Comparison of ENCODE assay signal across 12 mouse cellular contexts in the genomic region with DNA sequence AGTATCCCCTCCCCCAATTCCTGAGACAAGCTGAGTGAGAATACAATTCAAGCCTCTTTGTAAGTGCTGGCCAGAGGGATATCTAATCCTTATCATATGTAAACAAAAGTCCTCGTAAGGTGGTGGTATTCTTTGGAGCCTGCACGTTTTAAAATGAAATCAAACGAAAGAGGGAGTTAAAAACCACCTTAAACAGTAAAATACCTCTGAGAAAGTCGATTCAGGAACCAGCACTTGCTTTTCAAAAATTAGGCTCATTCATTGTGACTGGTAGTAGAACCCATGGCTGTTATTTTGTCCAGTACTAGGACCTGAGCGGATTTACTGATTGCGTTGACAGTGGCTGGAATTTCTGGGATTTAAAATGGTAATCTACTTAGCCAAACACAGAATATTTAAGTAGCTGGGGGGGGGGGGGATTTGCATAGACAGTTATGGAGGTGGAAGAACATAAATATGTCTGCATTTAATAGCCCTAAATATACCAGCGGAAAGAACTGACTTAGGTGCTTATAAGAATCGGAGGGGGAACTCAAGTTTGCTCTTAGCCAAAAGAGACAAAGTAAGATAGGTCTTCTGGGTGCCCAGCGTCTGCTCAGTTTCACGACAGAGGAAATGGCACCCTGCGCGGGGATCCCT. TPM values are rescaled to one million over a fixed set of nuclear protein-coding genes. Genes with fewer than 3 reads are reported as not detected.
DNase-seq lines count a peak whose midpoint lies in the region; ATAC-seq lines count a peak whose summit lies in the region.
"Had no signal": no experiment of that assay in that cellular context is flagged by ENCODE, and none has a peak within 500 bp of the region (broad histone marks: within the 10 kb centered on the region; RNA-seq: fewer than 3 reads in every experiment).

No protein-coding gene starts in this region.

- intact Hi-C loops in left cerebral cortex, postnatal 10 days (cut with DNase I), result loop anchor here (2.0 to 5.0 kb wide), 2 partner anchors 24 to 666 kb away; no protein-coding TSS in a partner anchor

- 0 out of 2 replicates have a peak, but pooled peaks have one; percentile 21 for ATAC-seq in midbrain, embryonic 12.5 days (ENCODE audit: low FRiP score, low read depth)
- no peak for ATAC-seq in midbrain, embryonic 16.5 days
- ATAC-seq in limb, embryonic 11.5 days (ENCODE audit: insufficient number of reproducible peaks, low FRiP score, low TSS enrichment, low read depth), result no peak
- no peak for ATAC-seq in stomach, embryonic 14.5 days (ENCODE audit: insufficient number of reproducible peaks, insufficient read depth, low FRiP score, low read depth)

- peak overlapping the region; percentile 15; the same call in 1 of the 2 replicates for H3K4me2 ChIP-seq in midbrain, embryonic 12.5 days (replicated peaks)
- no peak overlapping the region for H3K4me2 ChIP-seq in midbrain, embryonic 16.5 days (ENCODE audit: low read length)
- peak overlapping the region; percentile 8; the same call in 1 of the 2 replicates for H3K4me2 ChIP-seq in limb, embryonic 11.5 days (ENCODE audit: low read depth, severe bottlenecking)
- H3K4me2 ChIP-seq in stomach, embryonic 14.5 days (replicated peaks; ENCODE audit: low read depth, low read length), result peak overlapping the region; percentile 38; the same call in 1 of the 2 replicates

- H3K36me3 ChIP-seq in heart, embryonic 10.5 days, result no peaks in the 10 kb centered on the region
- no peaks in the 10 kb centered on the region for H3K36me3 ChIP-seq in midbrain, embryonic 12.5 days
- no peaks in the 10 kb centered on the region for H3K36me3 ChIP-seq in midbrain, embryonic 16.5 days (ENCODE audit: control insufficient read depth, insufficient read depth, low read length)
- H3K36me3 ChIP-seq in limb, embryonic 11.5 days (ENCODE audit: control insufficient read depth, insufficient read depth, low read length), result no peaks in the 10 kb centered on the region
- no peaks in the 10 kb centered on the region for H3K36me3 ChIP-seq in stomach, embryonic 14.5 days (ENCODE audit: control insufficient read depth, insufficient read depth, low read length)

- H3K9me3 ChIP-seq in heart, embryonic 10.5 days, result no peaks in the 10 kb centered on the region
- no peaks in the 10 kb centered on the region for H3K9me3 ChIP-seq in midbrain, embryonic 12.5 days
- H3K9me3 ChIP-seq in midbrain, embryonic 16.5 days (replicated peaks; ENCODE audit: control insufficient read depth, low read length, poor library complexity, severe bottlenecking), result no peaks in the 10 kb centered on the region
- H3K9me3 ChIP-seq in limb, embryonic 11.5 days (ENCODE audit: control insufficient read depth, low read length), result no peaks in the 10 kb centered on the region
- no peaks in the 10 kb centered on the region for H3K9me3 ChIP-seq in stomach, embryonic 14.5 days (ENCODE audit: control insufficient read depth, low read depth, low read length)

- peaks cover 78% of the 10 kb centered on the region for H3K27me3 ChIP-seq in heart, embryonic 10.5 days (ENCODE audit: insufficient read depth, poor library complexity, severe bottlenecking)
- peaks cover 88% of the 10 kb centered on the region for H3K27me3 ChIP-seq in midbrain, embryonic 12.5 days
- peaks cover 61% of the 10 kb centered on the region for H3K27me3 ChIP-seq in midbrain, embryonic 16.5 days (ENCODE audit: control insufficient read depth, insufficient read depth, low read depth, low read length)
- peaks cover 61% of the 10 kb centered on the region for H3K27me3 ChIP-seq in limb, embryonic 11.5 days (ENCODE audit: control insufficient read depth, insufficient read depth, low read length)
- no peaks in the 10 kb centered on the region for H3K27me3 ChIP-seq in stomach, embryonic 14.5 days (ENCODE audit: control insufficient read depth, insufficient read depth, low read length)

- peaks cover 26% of the 10 kb centered on the region for H3K4me1 ChIP-seq in heart, embryonic 10.5 days
- peaks cover 10% of the 10 kb centered on the region; the same call in 1 of the 2 replicates for H3K4me1 ChIP-seq in midbrain, embryonic 12.5 days
- H3K4me1 ChIP-seq in midbrain, embryonic 16.5 days (ENCODE audit: control insufficient read depth, insufficient read depth, low read length), result no peaks in the 10 kb centered on the region
- 0 out of 2 replicates have a peak, but pooled peaks cover 7% of the 10 kb centered on the region for H3K4me1 ChIP-seq in limb, embryonic 11.5 days (ENCODE audit: control insufficient read depth, insufficient read depth, low read length)
- H3K4me1 ChIP-seq in stomach, embryonic 14.5 days (ENCODE audit: control insufficient read depth, insufficient read depth, low read length), result peaks cover 22% of the 10 kb centered on the region; the same call in 1 of the 2 replicates

- WGBS in heart, embryonic 10.5 days, result 2% methylated on average over 12 of the region's 12 CpGs
- 1% methylated on average over 12 of the region's 12 CpGs for WGBS in midbrain, embryonic 12.5 days
- 1% methylated on average over 12 of the region's 12 CpGs for WGBS in midbrain, embryonic 16.5 days
- WGBS in limb, embryonic 11.5 days, result 2% methylated on average over 12 of the region's 12 CpGs
- under 1% methylated on average over 12 of the region's 12 CpGs for WGBS in stomach, embryonic 14.5 days

- peak overlapping the region; percentile 70 for H3K4me3 ChIP-seq in heart, embryonic 10.5 days
- 0 out of 2 replicates have a peak overlapping the region, but pooled peaks have one; percentile 10 for H3K4me3 ChIP-seq in midbrain, embryonic 12.5 days
- no peak overlapping the region for H3K4me3 ChIP-seq in midbrain, embryonic 16.5 days (ENCODE audit: low read depth, low read length)
- H3K4me3 ChIP-seq in limb, embryonic 11.5 days (ENCODE audit: low read depth, low read length), result no peak overlapping the region
- peak overlapping the region; percentile 74 for H3K4me3 ChIP-seq in stomach, embryonic 14.5 days (ENCODE audit: low read depth, low read length)
- H3K4me3 ChIP-seq: myocyte had no signal

- H3K27ac ChIP-seq in heart, embryonic 10.5 days, result peak overlapping the region; percentile 88
- H3K27ac ChIP-seq in midbrain, embryonic 12.5 days (replicated peaks), result no peak overlapping the region
- no peak overlapping the region for H3K27ac ChIP-seq in midbrain, embryonic 16.5 days (ENCODE audit: low read length)
- H3K27ac ChIP-seq in limb, embryonic 11.5 days (replicated peaks; ENCODE audit: low read depth, low read length), result no peak overlapping the region
- peak overlapping the region; percentile 99 for H3K27ac ChIP-seq in stomach, embryonic 14.5 days (ENCODE audit: low read length)

- no peak overlapping the region for H3K9ac ChIP-seq in midbrain, embryonic 12.5 days (replicated peaks)
- H3K9ac ChIP-seq in midbrain, embryonic 16.5 days (ENCODE audit: low read depth, low read length), result no peak overlapping the region
- no peak overlapping the region for H3K9ac ChIP-seq in limb, embryonic 11.5 days (ENCODE audit: low read length)
- H3K9ac ChIP-seq in stomach, embryonic 14.5 days (replicated peaks; ENCODE audit: low read depth, low read length), result peak overlapping the region; percentile 99

- no peak for DNase-seq in heart, embryonic 10.5 days (ENCODE audit: low spot score)
- DNase-seq in heart, adult 18-20 months, result no peak
- no peak for DNase-seq in limb, embryonic 11.5 days (ENCODE audit: low spot score)
- DNase-seq in left cerebral cortex, postnatal 10 days (ENCODE audit: extremely low spot score in 1 of 2, low spot score in 2 of 2), result no peak
- no peak for DNase-seq in c-Kit-positive CD71-positive TER-119-positive erythroid progenitor cells, embryonic 14.5 days (ENCODE audit: low spot score)
- DNase-seq: cerebellum, adult 2 months had no signal

RNA-seq across cellular contexts. Expression of a gene that starts 1.3 kb away (rescaled TPM):
- polyA plus RNA-seq in heart, embryonic 10.5 days (2016; fragmentation: Nextera tagmentation; extraction: Ambion mirVana), result 64.0 and 75.4 TPM in 2 replicates
- total RNA-seq in heart, adult 18-20 months (2021), result 1 to 10 TPM; 7.0 to 7.7 TPM
- 0.30 TPM in 1 of 2 replicates, not detected in the other for polyA plus RNA-seq in midbrain, embryonic 12.5 days (2016; fragmentation: Nextera tagmentation; extraction: Ambion mirVana)
- polyA plus RNA-seq in midbrain, embryonic 16.5 days (2015; fragmentation: Nextera tagmentation; extraction: Ambion mirVana), result 0.16 and 0.19 TPM in 2 replicates
- 0.54 TPM in 1 of 2 replicates, not detected in the other for polyA plus RNA-seq in limb, embryonic 11.5 days (2014; fragmentation: Nextera tagmentation; extraction: Ambion mirVana)
- 366 and 410 TPM in 2 replicates for polyA plus RNA-seq in stomach, embryonic 14.5 days (2014; fragmentation: Nextera tagmentation; extraction: Ambion mirVana)
- total RNA-seq in left cerebral cortex, postnatal 10 days (2021), result not detected
- total RNA-seq: gastrocnemius, adult 18-20 months; layer of hippocampus, adult 8-10 months had no signal
- polyA plus RNA-seq: myocyte had no signal

Comparison
In these comparisons a context has a peak if more than half of its experiments do, and no peak if none do; other contexts are left out.
1. H3K4me3 ChIP-seq: peak in heart, embryonic 10.5 days (single experiment), midbrain, embryonic 12.5 days (single experiment) and stomach, embryonic 14.5 days (single experiment); none in midbrain, embryonic 16.5 days (single experiment) and limb, embryonic 11.5 days (single experiment).
2. H3K27ac ChIP-seq: peak in heart, embryonic 10.5 days (single experiment) and stomach, embryonic 14.5 days (single experiment); none in midbrain, embryonic 12.5 days (single experiment), midbrain, embryonic 16.5 days (single experiment) and limb, embryonic 11.5 days (single experiment).
3. RNA of a gene that starts 1.3 kb away (polyA plus RNA-seq): 366 to 410 TPM in stomach, embryonic 14.5 days and 64.0 to 75.4 TPM in heart, embryonic 10.5 days; 0.16 to 0.19 TPM in midbrain, embryonic 16.5 days, 0.54 TPM in limb, embryonic 11.5 days and 0.30 TPM in midbrain, embryonic 12.5 days; every median in the first group is over 10 times any median in the second.